Mouse (Mus musculus) frontal cortex, adult 2 months (tissue): ENCODE results near the gene Dqx1. TPM values are rescaled to one million over a fixed set of nuclear protein-coding genes. Genes with fewer than 3 reads are reported as not detected.

ENCODE experiments used
- DNase-seq, 2 experiments: peaks; one replicate each; pipeline ENCODE4 v3.0.0; 2022; ENCODE audit warnings: low spot score in 1 of 2; ENCODE audit errors: extremely low spot score in 1 of 2
- polyA plus RNA-seq: library from polyadenylated mRNA; depleted of rRNA; stranded (reverse); fragments of >200 nt; gene quantifications from 2 replicates; pipeline ENCODE4 v1.2.3, GENCODE M21; 2012

Dqx1 gene
- polyA plus RNA-seq, 1 experiment: 0.76 TPM

- DNase-seq: no peak
Observed at GRCm38 (mm10) chr6:83069488-83070246, 12.0 kb downstream of the Dqx1 start.

DNA sequence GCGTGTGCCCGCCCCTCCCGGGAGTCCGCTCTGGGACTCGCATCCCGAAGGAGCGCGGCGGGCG lies 12.4 kb downstream of the Dqx1 start, which contains the start of gene Tlx2:
TSS of gene Tlx2 (minus strand) at position 47 of the 64 bp plus-strand sequence.
- DNase-seq: no peak

DNA sequence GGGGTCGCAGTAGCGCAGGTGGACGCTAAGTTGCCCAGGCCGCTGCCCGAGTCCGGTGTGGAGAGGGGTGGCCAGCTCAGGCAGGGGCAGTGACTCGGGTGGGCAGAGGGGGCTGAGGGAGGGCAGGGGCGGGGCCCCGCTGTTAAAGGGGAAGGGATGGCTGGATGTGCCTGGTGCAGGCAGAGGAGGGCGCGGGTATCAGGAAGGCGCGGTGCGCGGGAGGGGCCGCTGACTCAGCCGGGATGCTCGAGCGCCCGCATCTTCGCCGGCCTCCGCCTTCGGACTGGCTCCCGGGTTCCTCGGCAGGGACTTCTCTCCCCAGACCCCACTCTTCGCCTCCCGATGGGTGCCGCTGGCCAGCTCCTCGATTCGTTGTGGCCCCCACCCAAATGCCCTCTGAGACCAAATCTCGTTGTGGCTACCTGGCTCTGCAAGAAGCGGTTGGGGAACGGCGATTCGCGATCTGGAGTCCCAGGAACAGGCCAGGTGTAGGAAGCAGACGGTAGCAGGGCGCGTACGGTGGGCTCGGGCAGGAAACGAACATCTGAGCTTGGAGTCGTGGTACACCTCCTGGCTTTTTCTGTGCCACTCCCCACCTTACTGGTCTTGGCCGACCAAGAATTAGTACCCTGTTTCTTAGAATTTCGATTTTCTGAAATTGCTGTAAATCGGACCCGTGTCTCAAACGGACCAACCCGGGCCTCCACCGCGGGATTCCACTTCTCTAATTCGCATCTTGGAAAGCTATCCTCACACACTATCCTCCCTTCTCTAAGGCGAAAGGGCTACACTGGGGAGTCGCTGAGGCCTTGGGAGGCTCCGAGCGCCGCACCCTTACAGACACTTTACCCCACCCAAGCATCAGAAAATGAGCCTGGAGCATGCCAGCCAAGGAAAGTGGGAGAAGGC lies 12.9 kb downstream of the Dqx1 start:
- no peak for DNase-seq

GRCm38 (mm10) chr6:83071220-83071619 lies 13.6 kb downstream of the Dqx1 start:
- no peak for DNase-seq

DNA sequence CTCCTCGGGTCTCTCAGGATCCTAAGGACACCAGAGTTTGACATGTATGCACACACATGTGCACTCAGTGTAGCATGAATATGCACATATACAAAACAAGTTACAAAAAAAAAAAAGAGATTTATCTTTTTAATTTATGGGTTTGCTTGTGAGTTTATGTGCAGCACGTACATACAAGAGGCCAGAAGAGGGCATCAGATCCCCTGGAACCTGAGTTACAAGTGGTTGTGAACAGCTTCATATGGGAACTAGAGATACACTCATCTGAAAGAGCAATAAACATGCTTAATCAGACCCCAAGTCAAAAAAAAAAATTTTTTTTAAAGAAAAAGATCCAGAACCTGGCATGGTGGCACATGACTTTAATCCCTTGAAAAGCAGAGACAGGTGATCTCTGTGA lies 17.3 kb downstream of the Dqx1 start:
- DNase-seq: no peak

DNA sequence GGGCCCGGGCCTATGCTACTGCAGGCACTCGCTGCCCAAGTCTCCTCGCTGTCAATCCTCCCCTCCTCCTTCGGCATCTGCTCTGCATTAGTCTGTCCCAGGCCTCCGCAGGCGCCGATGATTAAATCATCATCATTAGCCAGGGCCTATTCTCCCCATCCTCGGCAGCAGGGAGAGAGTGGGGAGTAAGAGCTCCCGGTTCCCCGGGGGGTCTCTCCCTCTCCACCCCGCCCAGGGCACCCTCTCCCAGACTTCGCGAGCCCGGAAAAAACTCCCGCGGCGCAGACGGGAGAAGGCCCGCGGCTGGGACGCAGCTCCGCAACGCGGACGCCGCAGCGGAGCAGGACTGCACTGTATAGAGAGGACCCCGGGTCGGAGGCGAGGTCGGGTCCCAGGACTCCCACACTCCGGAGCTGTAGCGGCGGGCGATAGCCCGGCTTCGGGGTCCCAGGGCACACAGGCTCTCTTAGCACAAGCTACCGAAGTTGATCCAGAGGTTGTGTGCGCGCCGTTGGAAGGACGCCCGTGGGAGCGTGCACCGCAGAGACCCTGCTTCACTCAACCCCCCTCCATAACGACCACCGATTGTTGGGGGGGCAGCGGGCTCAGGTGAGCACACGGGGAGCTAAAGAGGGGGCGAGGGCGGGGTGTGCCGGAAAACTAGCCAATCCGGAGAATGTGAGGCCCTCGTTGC lies 20.1 kb downstream of the Dqx1 start, which contains the start of gene Pcgf1:
TSS of gene Pcgf1 (plus strand) at position 240 of the 694 bp plus-strand sequence.
- peak in 1 of 2 experiments; percentile 42 for DNase-seq

GRCm38 (mm10) chr6:83078324-83078858 lies 20.7 kb downstream of the Dqx1 start:
- DNase-seq: peak; percentile 96 to 100

DNA sequence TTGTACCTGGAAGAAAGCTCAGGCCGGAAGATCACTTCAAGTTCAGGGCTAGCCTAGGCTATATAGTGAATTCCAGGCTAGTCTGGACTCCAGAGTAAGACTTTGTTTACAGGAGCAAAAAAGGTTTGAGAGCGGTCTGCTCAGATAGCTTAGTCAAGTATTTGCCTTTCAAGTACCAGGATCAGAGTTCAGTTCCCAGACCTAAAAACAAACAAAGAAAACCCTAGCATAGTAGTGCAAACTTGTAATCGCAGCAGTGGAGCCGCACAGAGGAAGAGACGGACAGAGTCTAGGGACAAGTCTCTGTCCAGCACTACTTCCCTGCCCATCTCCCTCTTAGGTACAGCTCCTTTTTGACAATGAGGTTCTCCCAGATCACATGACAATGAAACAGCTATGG lies 22.6 kb downstream of the Dqx1 start:
- no peak for DNase-seq

DNA sequence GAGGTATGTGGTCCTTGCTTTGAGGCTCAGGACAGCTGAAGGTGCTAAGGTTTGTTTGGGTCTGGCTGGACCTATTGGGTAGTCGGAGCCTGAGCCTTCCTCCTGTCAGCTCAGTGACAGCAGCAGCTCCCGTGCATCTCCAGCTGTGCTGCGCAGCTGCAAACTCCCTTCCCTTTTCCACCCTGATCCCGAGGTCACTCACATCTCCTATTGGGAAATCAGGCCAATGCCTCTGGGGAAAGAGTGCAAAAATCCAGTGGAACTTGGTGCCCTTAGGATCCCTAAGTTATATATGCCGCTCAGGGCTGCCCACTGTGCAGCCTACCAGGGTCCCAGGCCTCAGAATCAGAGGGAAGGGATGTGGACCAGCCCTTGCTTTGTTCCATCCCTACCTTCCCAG lies 25.9 kb downstream of the Dqx1 start:
- no peak for DNase-seq

DNA sequence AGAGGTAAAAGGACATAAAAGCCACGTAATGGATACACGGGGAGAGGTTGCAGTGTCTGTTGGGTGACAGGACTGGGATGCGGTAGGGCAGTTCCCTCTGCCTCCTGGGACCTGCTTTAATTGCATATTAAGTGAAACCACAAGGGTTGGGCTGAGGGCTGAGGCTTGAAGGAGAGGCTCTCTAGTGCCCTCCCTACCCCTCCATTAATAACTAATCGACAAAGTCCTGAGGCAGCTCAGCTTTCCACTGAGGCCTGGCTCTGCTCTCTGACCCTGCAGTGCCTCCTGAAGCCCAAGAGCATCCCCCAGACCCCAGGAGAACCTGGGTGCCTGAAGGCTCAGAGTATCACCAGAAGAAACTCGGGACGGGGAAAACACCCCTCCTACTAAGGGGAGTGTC lies 26.8 kb downstream of the Dqx1 start:
- DNase-seq: no peak

- DNase-seq: no peak
Observed at GRCm38 (mm10) chr6:83086121-83087035, 28.7 kb downstream of the Dqx1 start, which contains the start of gene Lbx2. TSS of gene Lbx2 (plus strand) at chr6:83086367.

- DNase-seq: no peak
Observed at GRCm38 (mm10) chr6:83087205-83087925, 29.7 kb downstream of the Dqx1 start.

- no peak for DNase-seq
Observed at GRCm38 (mm10) chr6:83087926-83088260, 30.2 kb downstream of the Dqx1 start.

GRCm38 (mm10) chr6:83092416-83093127 lies 34.9 kb downstream of the Dqx1 start:
- no peak for DNase-seq

DNA sequence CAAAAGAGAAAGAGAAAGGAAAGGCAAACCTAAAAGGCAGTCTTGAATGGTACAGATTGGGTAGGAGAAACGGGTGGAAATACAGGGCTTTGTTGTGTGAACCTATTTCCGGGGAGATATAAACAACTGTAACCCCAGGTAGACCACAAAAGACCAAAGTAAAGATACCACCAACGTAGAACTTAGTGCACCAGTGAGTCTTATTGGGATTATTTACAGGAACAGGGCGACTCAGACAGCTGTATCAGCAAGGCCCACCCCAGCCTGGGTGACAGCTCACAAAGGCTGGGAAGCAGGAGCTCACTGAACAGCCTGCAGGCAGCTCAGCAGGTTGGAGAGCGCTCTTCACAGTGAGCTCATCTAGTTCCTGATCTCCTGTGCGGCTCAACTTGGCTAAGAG lies 38.3 kb downstream of the Dqx1 start:
- no peak for DNase-seq

GRCm38 (mm10) chr6:83098411-83098810 lies 40.8 kb downstream of the Dqx1 start:
- DNase-seq: no peak

- peak; percentile 88 to 93 for DNase-seq
Observed at GRCm38 (mm10) chr6:83101316-83101687, 43.7 kb downstream of the Dqx1 start, which contains the start of the genes Ccdc142 and Gm42688. TSS of gene Ccdc142 (plus strand) at chr6:83101601. TSS of gene Gm42688 (plus strand) at chr6:83101617.

- no peak for DNase-seq
Observed at GRCm38 (mm10) chr6:83101688-83102556, 44.3 kb downstream of the Dqx1 start.
